Comparison of ENCODE assay signal across 31 mouse cellular contexts in genomic region chr16:32954304-32954703, GRCm38 (mm10). TPM values are rescaled to one million over a fixed set of nuclear protein-coding genes. Genes with fewer than 3 reads are reported as not detected.
DNase-seq lines count a peak whose midpoint lies in the region; ATAC-seq and TF ChIP-seq lines count a peak whose summit lies in the region.
"Had no signal": no experiment of that assay in that cellular context is flagged by ENCODE, and none has a peak within 500 bp of the region (broad histone marks: within the 10 kb centered on the region; RNA-seq: fewer than 3 reads in every experiment).

No protein-coding gene starts in this region.

- H3K27ac ChIP-seq in midbrain, embryonic 13.5 days = peak overlapping the region; percentile 44; the same call in 1 of the 2 replicates
- H3K27ac ChIP-seq in midbrain, embryonic 10.5 days (replicated peaks) = no peak overlapping the region
- H3K27ac ChIP-seq in spleen, adult 2 months (ENCODE audit: insufficient read depth, low read length) = peak overlapping the region; percentile 33; the same call in 1 of the 2 replicates
- H3K27ac ChIP-seq in kidney, embryonic 14.5 days (ENCODE audit: low read depth, low read length) = no peak overlapping the region
- H3K27ac ChIP-seq: forebrain, embryonic 13.5 days; hindbrain, embryonic 13.5 days; liver, embryonic 14.5 days; midbrain, embryonic 12.5 days; neural tube, embryonic 15.5 days had no signal

- no peaks in the 10 kb centered on the region for H3K4me1 ChIP-seq in midbrain, embryonic 13.5 days (replicated peaks)
- H3K4me1 ChIP-seq in midbrain, embryonic 10.5 days = no peaks in the 10 kb centered on the region
- peaks cover 3% of the 10 kb centered on the region; the same call in 1 of the 2 replicates for H3K4me1 ChIP-seq in spleen, adult 2 months (ENCODE audit: control insufficient read depth, insufficient read depth, insufficient read length)
- no peaks in the 10 kb centered on the region for H3K4me1 ChIP-seq in kidney, embryonic 14.5 days (ENCODE audit: control insufficient read depth, insufficient read depth, low read length)
- H3K4me1 ChIP-seq: forebrain, embryonic 13.5 days; hindbrain, embryonic 13.5 days; midbrain, embryonic 12.5 days; neural tube, embryonic 15.5 days had no signal

- no peak overlapping the region for H3K4me3 ChIP-seq in midbrain, embryonic 13.5 days (replicated peaks)
- no peak overlapping the region for H3K4me3 ChIP-seq in midbrain, embryonic 10.5 days
- H3K4me3 ChIP-seq in spleen, adult 2 months (ENCODE audit: extremely low read depth, insufficient read depth, insufficient read length) = no peak overlapping the region
- H3K4me3 ChIP-seq in kidney, embryonic 14.5 days (ENCODE audit: low read length) = no peak overlapping the region
- H3K4me3 ChIP-seq: forebrain, embryonic 13.5 days; hindbrain, embryonic 13.5 days; midbrain, embryonic 12.5 days; myocyte; neural tube, embryonic 15.5 days had no signal

- peaks cover 23% of the 10 kb centered on the region for H3K36me3 ChIP-seq in midbrain, embryonic 13.5 days
- H3K36me3 ChIP-seq in midbrain, embryonic 10.5 days = peaks cover 44% of the 10 kb centered on the region
- H3K36me3 ChIP-seq in spleen, adult 2 months (ENCODE audit: control insufficient read depth, insufficient read depth, low read length) = peaks cover 18% of the 10 kb centered on the region
- H3K36me3 ChIP-seq in kidney, embryonic 14.5 days (ENCODE audit: control insufficient read depth, insufficient read depth, low read length) = peaks cover 11% of the 10 kb centered on the region

- no peak overlapping the region for H3K4me2 ChIP-seq in midbrain, embryonic 13.5 days (replicated peaks)
- H3K4me2 ChIP-seq in kidney, embryonic 14.5 days (replicated peaks; ENCODE audit: low read depth, low read length) = no peak overlapping the region
- H3K4me2 ChIP-seq: forebrain, embryonic 13.5 days; heart, embryonic 11.5 days; hindbrain, embryonic 13.5 days; midbrain, embryonic 12.5 days; neural tube, embryonic 15.5 days had no signal

- TF ChIP-seq CTCF in spleen, adult 2 months (IDR thresholded peaks at IDR 0.05; ENCODE audit: extremely low read depth, insufficient read depth, insufficient read length, insufficient replicate concordance) = no peak

- 0 out of 2 replicates have a peak, but pooled peaks have one; percentile 11 for ATAC-seq in midbrain, embryonic 13.5 days
- ATAC-seq in CD4-positive, CD25-positive, alpha-beta regulatory T cell, adult 4 months = peak; percentile 56
- ATAC-seq in inflammation-experienced regulatory T-cells, adult 6 months = peak; percentile 42
- no peak for ATAC-seq in kidney, embryonic 14.5 days (ENCODE audit: low FRiP score, low TSS enrichment)
- ATAC-seq: forebrain, embryonic 13.5 days; intestine, postnatal 0 days had no signal

- DNase-seq in midbrain, embryonic 10.5 days (ENCODE audit: low spot score) = no peak
- DNase-seq in spleen, adult 2 months (ENCODE audit: low read depth in 1 of 2, low spot score in 2 of 2) = no peak
- DNase-seq in spleen, postnatal 14 days (ENCODE audit: low spot score in 2 of 2) = no peak
- no peak for DNase-seq in embryo, embryonic 11 days
- DNase-seq: adrenal gland, postnatal 14 days; cerebellum, adult 2 months; cerebellum, postnatal 14 days; gastrocnemius, postnatal 14 days; heart, adult 18-20 months; heart, postnatal 4 days; kidney, adult 9 months; kidney, postnatal 14 days; layer of hippocampus, adult 9-11 months; liver; lung, adult 2 months; lung, postnatal 10 days; right cerebral cortex, postnatal 4 days had no signal

- no peaks in the 10 kb centered on the region for H3K27me3 ChIP-seq in midbrain, embryonic 13.5 days
- no peaks in the 10 kb centered on the region for H3K27me3 ChIP-seq in midbrain, embryonic 10.5 days (ENCODE audit: low read depth, poor library complexity, severe bottlenecking)
- no peaks in the 10 kb centered on the region for H3K27me3 ChIP-seq in spleen, adult 2 months (ENCODE audit: control insufficient read depth, insufficient read depth, low read length)
- H3K27me3 ChIP-seq in kidney, embryonic 14.5 days (ENCODE audit: control insufficient read depth, insufficient read depth, low read length) = no peaks in the 10 kb centered on the region
- H3K27me3 ChIP-seq: CH12.LX; forebrain, embryonic 13.5 days; hindbrain, embryonic 13.5 days; midbrain, embryonic 12.5 days; neural tube, embryonic 15.5 days had no signal

- no peaks in the 10 kb centered on the region for H3K9me3 ChIP-seq in midbrain, embryonic 13.5 days
- H3K9me3 ChIP-seq in midbrain, embryonic 10.5 days (replicated peaks) = no peaks in the 10 kb centered on the region; the same call in 1 of the 2 replicates
- H3K9me3 ChIP-seq in kidney, embryonic 14.5 days (ENCODE audit: control insufficient read depth, low read length) = no peaks in the 10 kb centered on the region
- H3K9me3 ChIP-seq: forebrain, embryonic 13.5 days; G1E; hindbrain, embryonic 13.5 days; midbrain, embryonic 12.5 days; neural tube, embryonic 15.5 days had no signal

- TF ChIP-seq POLR2A in spleen, adult 2 months (IDR thresholded peaks at IDR 0.05; ENCODE audit: low read depth, low read length) = no peak

- 72% methylated on average over 5 of the region's 6 CpGs for WGBS in midbrain, embryonic 13.5 days
- 86% methylated on average over 6 of the region's 6 CpGs for whole genome bisulfite sequencing in midbrain, embryonic 10.5 days
- WGBS in spleen, adult 2 months = 76% methylated on average over 6 of the region's 6 CpGs
- WGBS in kidney, embryonic 14.5 days = 46% methylated on average over 6 of the region's 6 CpGs

- no peak overlapping the region for H3K9ac ChIP-seq in midbrain, embryonic 13.5 days (replicated peaks)
- H3K9ac ChIP-seq in kidney, embryonic 14.5 days (ENCODE audit: low read depth, low read length) = no peak overlapping the region
- H3K9ac ChIP-seq: forebrain, embryonic 13.5 days; hindbrain, embryonic 13.5 days; liver, embryonic 14.5 days; midbrain, embryonic 12.5 days; neural tube, embryonic 15.5 days had no signal

RNA-seq across cellular contexts. Expression of gene Lrch3, which starts 40.4 kb away (rescaled TPM):
- 51.0 and 53.0 TPM in 2 replicates for polyA plus RNA-seq in midbrain, embryonic 13.5 days (2015; fragmentation: Nextera tagmentation; extraction: Ambion mirVana)
- 32.1 and 40.3 TPM in 2 replicates for polyA plus RNA-seq in midbrain, embryonic 10.5 days (2016; fragmentation: Nextera tagmentation; extraction: Ambion mirVana)
- polyA plus RNA-seq in spleen, adult 2 months (2012; rRNA removed) = 16.9 and 20.1 TPM in 2 replicates
- 10 to 100 TPM; 19.4 to 23.0 TPM for polyA plus RNA-seq in CD4-positive, CD25-positive, alpha-beta regulatory T cell, adult 4 months (2017; shearing (Covaris generic))
- polyA plus RNA-seq in inflammation-experienced regulatory T-cells, adult 6 months (2017; shearing (Covaris generic)) = 10 to 100 TPM; 19.6 to 23.6 (median 21.9) TPM
- 19.7 and 32.7 TPM in 2 replicates for polyA plus RNA-seq in kidney, embryonic 14.5 days (2014; fragmentation: Nextera tagmentation; extraction: Ambion mirVana)

Comparison
In these comparisons a context has a peak if more than half of its experiments do, and no peak if none do; other contexts are left out.
1. H3K27ac ChIP-seq: peak in midbrain, embryonic 13.5 days (single experiment) and spleen, adult 2 months (single experiment); none in midbrain, embryonic 10.5 days (single experiment) and kidney, embryonic 14.5 days (single experiment).